Mouse (Mus musculus) cortical plate, adult 2 months (tissue): ENCODE results near the gene Col1a1. TPM values are rescaled to one million over a fixed set of nuclear protein-coding genes. Genes with fewer than 3 reads are reported as not detected.

Source experiments
- H3K27ac ChIP-seq: fragments of 200-500 bp; 2 replicates; pipeline ENCODE4 v1.5.1; 2012; ENCODE audit warnings: low read length, control low read depth, inconsistent platforms; ENCODE audit not compliant: insufficient read depth
- H3K4me1 ChIP-seq: fragments of 200-500 bp; 2 replicates; pipeline ENCODE4 v1.6.1; 2011; ENCODE audit warnings: low read length; ENCODE audit not compliant: control insufficient read depth, insufficient read depth
- H3K4me3 ChIP-seq: fragments of 200-500 bp; 2 replicates; pipeline ENCODE4 v1.5.1; 2011; ENCODE audit warnings: mild to moderate bottlenecking, low read length, control low read depth; ENCODE audit not compliant: insufficient read depth
- CTCF ChIP-seq: fragments of 200-500 bp; IDR thresholded peaks from 2 replicates; pipeline ENCODE4 v1.5.1; 2011; ENCODE audit warnings: mild to moderate bottlenecking, control low read depth, low read length; ENCODE audit not compliant: insufficient read depth; ENCODE audit errors: extremely low read depth
- POLR2A ChIP-seq: fragments of 200-500 bp; IDR thresholded peaks from 2 replicates; pipeline ENCODE4 v1.6.1; 2011; ENCODE audit warnings: mild to moderate bottlenecking, low read length, control low read depth; ENCODE audit not compliant: insufficient read depth; ENCODE audit errors: extremely low read depth
- polyA plus RNA-seq: library from polyadenylated mRNA; depleted of rRNA; stranded (reverse); fragments of >200 nt; gene quantifications from 2 replicates; pipeline ENCODE4 v1.2.3, GENCODE M21; 2012

Gene Col1a1
- polyA plus RNA-seq, 1 experiment = 4.9 TPM

DNA sequence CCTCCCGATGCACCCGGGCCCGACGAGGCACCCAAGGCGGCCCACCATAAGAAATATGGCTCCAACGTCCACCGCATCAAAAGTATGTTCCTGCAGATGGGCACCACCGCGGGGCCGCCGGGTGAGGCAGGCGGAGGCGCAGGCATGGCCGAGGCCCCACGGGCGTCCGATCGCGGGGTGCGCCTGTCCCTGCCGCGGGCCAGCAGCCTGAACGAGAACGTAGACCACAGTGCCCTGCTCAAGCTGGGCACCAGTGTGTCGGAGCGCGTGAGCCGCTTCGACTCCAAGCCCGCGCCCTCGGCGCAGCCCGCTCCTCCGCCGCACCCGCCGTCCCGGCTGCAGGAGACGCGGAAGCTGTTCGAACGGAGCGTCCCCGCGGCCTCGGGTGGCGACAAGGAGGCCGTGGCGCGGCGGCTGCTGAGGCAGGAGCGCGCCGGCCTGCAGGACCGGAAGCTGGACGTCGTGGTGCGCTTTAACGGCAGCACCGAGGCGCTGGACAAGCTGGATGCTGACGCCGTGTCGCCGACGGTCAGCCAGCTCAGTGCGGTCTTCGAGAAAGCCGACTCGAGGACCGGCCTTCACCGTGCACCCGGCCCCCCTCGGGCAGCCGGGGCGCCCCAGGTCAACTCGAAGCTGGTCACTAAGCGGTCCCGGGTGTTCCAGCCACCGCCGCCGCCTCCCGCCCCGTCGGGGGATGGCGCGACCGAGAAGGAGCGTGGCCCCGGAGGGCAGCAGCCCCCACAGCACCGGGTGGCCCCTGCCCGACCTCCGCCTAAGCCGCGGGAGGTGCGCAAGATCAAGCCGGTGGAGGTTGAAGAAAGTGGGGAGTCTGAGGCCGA is 55.8 kb downstream of the Col1a1 start:
- peak overlapping the region; percentile 72 for H3K27ac ChIP-seq
- H3K4me1 ChIP-seq = peaks cover 16% of the 10 kb centered on the region
- H3K4me3 ChIP-seq = peak overlapping the region; percentile 49
- TF ChIP-seq CTCF = no peak
- no peak for TF ChIP-seq POLR2A

DNA sequence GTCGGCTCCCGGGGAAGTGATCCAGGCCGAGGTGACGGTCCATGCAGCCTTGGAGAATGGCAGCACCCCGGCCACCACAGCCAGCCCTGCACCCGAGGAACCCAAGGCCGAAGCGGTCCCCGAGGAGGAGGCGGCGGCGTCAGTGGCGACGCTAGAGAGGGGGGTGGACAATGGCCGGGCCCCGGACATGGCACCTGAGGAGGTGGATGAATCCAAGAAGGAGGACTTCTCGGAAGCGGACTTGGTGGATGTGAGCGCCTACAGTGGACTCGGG is 56.4 kb downstream of the Col1a1 start:
- Histone ChIP-seq H3K27ac (peak overlapping the region; percentile 72), H3K4me1 (peaks cover 16% of the 10 kb centered on the region), H3K4me3 (peak overlapping the region; percentile 49)
- TF ChIP-seq POLR2A (no peak), CTCF (no peak)

DNA sequence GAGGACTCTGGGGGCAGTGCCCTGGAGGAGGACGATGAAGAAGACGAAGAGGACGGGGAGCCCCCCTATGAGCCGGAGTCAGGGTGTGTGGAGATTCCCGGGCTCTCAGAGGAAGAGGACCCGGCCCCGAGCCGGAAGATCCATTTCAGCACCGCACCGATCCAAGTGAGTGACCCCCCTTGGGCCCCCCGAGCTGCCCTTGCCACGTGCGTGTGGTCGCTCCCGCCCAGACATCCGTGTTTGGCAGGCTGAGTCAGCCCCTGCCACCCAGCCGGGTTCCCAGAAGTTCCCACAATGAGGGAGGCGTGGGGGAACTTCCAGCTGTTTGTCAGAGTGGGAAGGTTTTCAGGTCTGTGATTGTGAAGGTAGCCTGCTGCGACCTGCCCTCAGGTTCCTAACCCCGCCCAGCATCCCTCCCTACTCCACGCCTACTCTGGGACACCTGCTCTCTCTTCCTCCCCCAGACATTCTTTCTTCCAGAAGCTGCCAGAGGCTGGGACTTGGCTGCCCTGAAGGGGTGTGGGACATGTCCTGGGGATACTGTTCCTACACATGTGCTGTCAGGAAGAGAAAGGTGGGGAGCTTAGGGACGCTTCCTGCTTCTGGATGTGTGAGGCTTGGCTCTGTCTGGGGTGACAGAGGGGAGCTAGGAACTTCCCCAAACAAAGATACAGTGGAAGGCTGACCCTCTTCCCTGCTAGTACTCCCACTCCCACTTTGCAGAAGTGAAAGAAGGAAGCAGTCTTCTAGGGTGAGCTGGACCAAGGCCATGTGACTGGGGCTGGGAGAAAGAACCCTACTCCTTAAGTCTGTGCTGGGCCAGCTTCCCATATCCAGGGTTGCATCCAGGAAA is 57.0 kb downstream of the Col1a1 start:
- TF ChIP-seq POLR2A = 0 out of 2 replicates have a peak, but pooled peaks have one; percentile 10
- no peak for TF ChIP-seq CTCF

DNA sequence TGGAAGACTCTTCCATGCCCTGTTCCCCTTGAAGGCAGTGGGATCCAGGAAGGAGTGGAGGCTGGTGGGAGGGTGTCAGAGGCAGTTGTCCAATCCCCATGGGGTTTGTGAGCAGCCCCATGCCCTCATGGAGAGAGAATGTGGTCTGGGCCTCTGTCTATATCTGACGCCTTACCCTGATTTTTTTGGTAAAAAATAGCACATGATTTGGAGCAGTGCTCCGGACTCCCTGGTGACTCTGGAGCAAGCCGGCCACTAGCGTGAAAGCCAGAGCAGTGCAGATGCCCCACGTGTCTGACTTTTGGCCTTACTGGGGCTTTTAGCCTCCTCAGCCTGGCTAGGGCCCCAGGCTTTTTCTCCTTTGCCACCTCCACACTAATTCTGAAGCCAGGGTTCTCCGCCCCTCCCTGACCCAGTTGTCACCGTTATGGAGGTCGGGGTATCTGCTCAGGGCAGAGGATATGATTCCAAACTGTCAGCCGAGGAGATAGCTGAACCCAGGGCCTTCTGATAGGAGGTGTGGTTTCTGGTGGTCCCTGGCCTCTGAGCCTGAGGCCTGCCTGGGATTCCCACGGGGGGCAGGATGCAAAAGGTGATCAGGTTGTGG is 58.3 kb downstream of the Col1a1 start:
- Histone ChIP-seq H3K4me1 (peaks cover 17% of the 10 kb centered on the region), H3K27ac (peak overlapping the region; percentile 23; the same call in 1 of the 2 replicates), H3K4me3 (peak overlapping the region; percentile 49)
- no peak for TF ChIP-seq POLR2A
- no peak for TF ChIP-seq CTCF

More for the DNA sequence above, 57.0 kb downstream of the Col1a1 start:
- Histone ChIP-seq H3K27ac (peak overlapping the region; percentile 72), H3K4me1 (peaks cover 21% of the 10 kb centered on the region), H3K4me3 (peak overlapping the region; percentile 49)

DNA sequence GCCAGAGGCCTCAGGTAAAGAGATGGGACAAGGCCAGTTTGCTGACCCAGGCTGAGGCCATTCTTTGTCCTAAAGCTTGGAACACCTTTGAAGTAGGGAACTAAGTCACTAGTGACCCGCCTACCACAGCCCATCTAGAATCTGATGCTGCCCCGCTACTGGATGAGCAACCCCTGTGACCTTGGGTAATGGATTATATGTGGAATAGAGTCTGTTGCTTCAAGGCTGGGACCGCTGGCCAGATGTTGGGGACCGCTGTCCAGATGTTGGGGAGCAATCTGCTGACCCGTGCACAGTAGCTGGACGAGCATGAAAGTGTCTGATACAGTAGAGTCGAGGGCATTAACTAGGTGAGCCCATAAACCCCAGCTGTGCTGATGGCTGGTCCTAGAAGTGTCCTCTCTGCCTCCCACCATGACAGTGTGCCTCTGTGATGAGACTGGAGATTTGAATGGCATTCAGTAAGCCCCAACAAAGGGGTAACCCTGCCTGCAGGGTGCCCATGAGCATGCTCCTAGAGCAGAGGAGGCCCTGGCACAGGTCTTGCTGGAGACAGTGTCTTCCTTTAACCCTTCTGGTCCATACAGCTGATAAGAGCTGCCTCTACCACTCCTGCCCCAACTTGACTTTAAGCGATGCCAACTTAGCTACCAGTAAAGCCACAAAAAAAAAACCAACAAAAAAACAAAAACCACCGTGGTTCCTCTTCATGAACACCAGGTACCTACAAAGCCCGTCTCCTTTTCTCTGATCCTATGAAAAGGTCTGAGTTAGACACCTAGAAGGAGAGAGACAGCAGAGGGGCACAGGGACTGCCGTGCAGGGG is 59.1 kb downstream of the Col1a1 start:
- Histone ChIP-seq H3K4me1 (peaks cover 16% of the 10 kb centered on the region), H3K4me3 (peak overlapping the region; percentile 49), H3K27ac (no peak overlapping the region)
- TF ChIP-seq POLR2A (no peak), CTCF (no peak)

DNA sequence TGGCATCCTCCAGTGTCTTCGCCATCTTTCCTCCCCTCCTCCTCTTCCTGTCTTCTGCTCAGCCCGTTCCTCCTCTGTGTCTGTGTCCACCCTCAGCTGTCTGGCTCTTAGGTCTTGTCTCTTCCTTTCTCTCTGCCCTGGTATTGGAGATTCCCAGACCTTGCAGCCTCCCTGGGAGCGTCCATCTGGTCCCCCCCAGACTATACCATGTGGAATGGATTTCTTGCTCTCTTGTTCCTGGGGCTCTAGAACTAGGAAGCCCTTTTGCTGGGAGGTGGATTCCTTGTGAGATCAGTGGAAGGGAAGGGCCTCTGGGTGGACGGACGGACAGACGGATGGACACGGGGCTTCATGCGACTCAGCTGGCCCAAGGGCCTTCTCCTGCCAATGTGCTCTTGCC is 60.1 kb downstream of the Col1a1 start:
- peaks cover 16% of the 10 kb centered on the region for H3K4me1 ChIP-seq
- no peak overlapping the region for H3K27ac ChIP-seq
- TF ChIP-seq CTCF (no peak), POLR2A (no peak)
- peak overlapping the region; percentile 5; the same call in 1 of the 2 replicates for H3K4me3 ChIP-seq

DNA sequence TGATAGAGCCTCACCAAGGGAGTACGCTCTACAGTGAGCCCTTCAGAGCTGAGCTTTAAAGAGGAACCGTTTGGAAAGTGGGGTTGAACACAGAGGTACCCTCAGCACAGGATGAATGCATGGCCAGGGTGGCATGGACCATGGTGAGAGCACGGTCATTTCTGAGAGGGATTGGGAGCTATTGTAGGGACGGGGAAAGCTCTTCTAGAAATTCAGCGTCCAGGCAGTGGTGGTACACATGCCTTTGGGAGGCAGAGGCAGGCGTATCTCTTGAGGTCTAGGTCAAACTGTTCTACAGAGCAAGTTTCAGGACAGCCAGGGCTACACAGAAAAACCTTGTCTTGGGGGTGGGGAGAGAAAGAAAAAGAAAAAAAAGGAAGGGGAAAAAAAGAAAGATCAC is 61.0 kb downstream of the Col1a1 start:
- TF ChIP-seq CTCF = no peak
- TF ChIP-seq POLR2A = no peak
- Histone ChIP-seq H3K4me3 (no peak overlapping the region), H3K4me1 (peaks cover 16% of the 10 kb centered on the region), H3K27ac (no peak overlapping the region)

DNA sequence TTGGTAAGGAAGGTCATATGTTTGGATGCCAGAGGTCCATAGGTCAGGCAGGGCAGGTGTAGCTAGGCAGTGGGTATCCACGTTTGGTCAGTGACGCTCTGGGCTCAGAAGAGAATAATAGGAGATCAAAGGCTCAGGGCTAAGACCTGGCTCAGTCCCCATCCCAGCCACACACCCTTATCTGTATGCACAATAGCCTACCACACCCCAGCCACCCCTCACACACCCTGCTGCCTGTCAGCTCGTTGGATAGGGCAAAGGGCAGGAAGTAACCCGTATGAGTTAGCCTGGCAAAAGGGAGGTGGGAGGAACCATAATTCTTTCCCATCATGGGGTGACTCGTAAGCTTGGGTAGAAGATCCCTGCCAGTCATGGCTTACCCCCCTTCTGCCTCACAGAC is 61.6 kb downstream of the Col1a1 start:
- Histone ChIP-seq H3K27ac (peak overlapping the region; percentile 27), H3K4me3 (no peak overlapping the region), H3K4me1 (peaks cover 16% of the 10 kb centered on the region)
- TF ChIP-seq POLR2A (no peak), CTCF (no peak)
